Mouse (Mus musculus) lung, postnatal 0 days (tissue): ENCODE measurements around the gene Gbx1. TPM values are rescaled to one million over a fixed set of nuclear protein-coding genes. Genes with fewer than 3 reads are reported as not detected.

Source experiments
- ATAC-seq: fragments of 200-750 bp; cut with Nextera tagmentation; 2 replicates; pipeline ENCODE4 v1.8.0; 2017; ENCODE audit warnings: moderate library complexity
- DNase-seq: peaks from one replicate; pipeline ENCODE4 v3.0.0-alpha.2; 2016; ENCODE audit warnings: low spot score
- H3K27ac ChIP-seq: fragments of 300-500 bp; sonication (generic); 2 replicates; pipeline ENCODE4 v1.5.1; 2014; ENCODE audit warnings: antibody characterized with exemption, mild to moderate bottlenecking, low read length, mixed read lengths
- H3K27me3 ChIP-seq: fragments of 300-500 bp; sonication (generic); replicated peaks from 2 replicates; pipeline ENCODE4 v1.6.1; 2014; ENCODE audit warnings: low read length, mixed read lengths; ENCODE audit not compliant: insufficient read depth
- H3K36me3 ChIP-seq: fragments of 300-500 bp; sonication (generic); 2 replicates; pipeline ENCODE4 v1.6.1; 2014; ENCODE audit warnings: low read length, mixed read lengths; ENCODE audit not compliant: insufficient read depth
- H3K4me1 ChIP-seq: fragments of 300-500 bp; sonication (generic); 2 replicates; pipeline ENCODE4 v1.6.1; 2014; ENCODE audit warnings: antibody characterized with exemption, low read depth, low read length, mixed read lengths; ENCODE audit not compliant: insufficient read depth
- H3K4me2 ChIP-seq: fragments of 300-500 bp; sonication (generic); replicated peaks from 2 replicates; pipeline ENCODE4 v1.6.1; 2014; ENCODE audit warnings: low read depth, mild to moderate bottlenecking, low read length, moderate library complexity, mixed read lengths
- H3K4me3 ChIP-seq: fragments of 300-500 bp; sonication (generic); 2 replicates; pipeline ENCODE4 v1.5.1; 2014; ENCODE audit warnings: low read depth, low read length
- H3K9ac ChIP-seq: fragments of 300-500 bp; sonication (generic); replicated peaks from 2 replicates; pipeline ENCODE4 v1.6.1; 2014; ENCODE audit warnings: low read depth, mild to moderate bottlenecking
- H3K9me3 ChIP-seq: fragments of 300-500 bp; sonication (generic); 2 replicates; pipeline ENCODE4 v1.6.1; 2016; ENCODE audit warnings: low read length, mixed read lengths
- CTCF ChIP-seq: IDR thresholded peaks from 2 replicates; pipeline ENCODE4 v1.5.1; 2016; ENCODE audit warnings: antibody characterized with exemption, mild to moderate bottlenecking
- EP300 ChIP-seq: IDR thresholded peaks from 2 replicates; pipeline ENCODE4 v1.6.1; 2016; ENCODE audit warnings: antibody characterized with exemption, mild to moderate bottlenecking, control low read depth
- WGBS: fragments of 180-500 bp; shearing (Covaris S2); extraction: QIAGEN DNeasy Blood & Tissue Kit; methylation state at CpG from one replicate; pipeline ENCODE4 v1.1.7; 2014; 5-methylcytosine and 5-hydroxymethylcytosine counted together
- polyA plus RNA-seq: library from polyadenylated mRNA; unstranded; fragments of >200 nt; fragmentation: Nextera tagmentation; extraction: Ambion mirVana; gene quantifications from 2 replicates; pipeline ENCODE4 v1.2.1, GENCODE M21; 2015

Gene Gbx1
- polyA plus RNA-seq, 1 experiment from 2014 or later: 0.06 TPM

- H3K36me3 ChIP-seq: no peaks in the 10 kb centered on the region
- H3K4me3 ChIP-seq: no peak overlapping the region
- 8% methylated on average over 5 of the region's 5 CpGs for WGBS
- H3K27ac ChIP-seq: no peak overlapping the region
- TF ChIP-seq CTCF (peak; percentile 97), EP300 (no peak)
- DNase-seq: peak; percentile 83
- 0 out of 2 replicates have a peak, but pooled peaks have one; percentile 20 for ATAC-seq
- no peaks in the 10 kb centered on the region for H3K27me3 ChIP-seq
- no peak overlapping the region for H3K9ac ChIP-seq
- H3K9me3 ChIP-seq: no peaks in the 10 kb centered on the region
- no peak overlapping the region for H3K4me2 ChIP-seq
- H3K4me1 ChIP-seq: peaks cover 5% of the 10 kb centered on the region; the same call in 1 of the 2 replicates
Observed at GRCm38 (mm10) chr5:24470600-24470999, 56.4 kb downstream of the Gbx1 start.

- TF ChIP-seq EP300 (no peak), CTCF (no peak)
- no peak overlapping the region for H3K9ac ChIP-seq
Observed at GRCm38 (mm10) chr5:24466762-24467161, 60.2 kb downstream of the Gbx1 start.

GRCm38 (mm10) chr5:24455613-24456012 lies 71.4 kb downstream of the Gbx1 start:
- Histone ChIP-seq H3K4me3 (no peak overlapping the region), H3K4me2 (no peak overlapping the region), H3K36me3 (no peaks in the 10 kb centered on the region), H3K27me3 (no peaks in the 10 kb centered on the region), H3K9me3 (no peaks in the 10 kb centered on the region), H3K4me1 (peaks cover 15% of the 10 kb centered on the region), H3K9ac (no peak overlapping the region), H3K27ac (peak overlapping the region; percentile 59)
- 55% methylated on average over 7 of the region's 7 CpGs for WGBS
- ATAC-seq (no peak), DNase-seq (no peak)
- TF ChIP-seq CTCF (no peak), EP300 (0 out of 2 replicates have a peak, but pooled peaks have one; percentile 8)

More at GRCm38 (mm10) chr5:24466762-24467161, 60.2 kb downstream of the Gbx1 start:
- Histone ChIP-seq H3K27ac (no peak overlapping the region), H3K9me3 (no peaks in the 10 kb centered on the region), H3K4me2 (no peak overlapping the region), H3K27me3 (no peaks in the 10 kb centered on the region), H3K4me1 (no peaks in the 10 kb centered on the region), H3K4me3 (no peak overlapping the region), H3K36me3 (no peaks in the 10 kb centered on the region)
- ATAC-seq (no peak), DNase-seq (no peak)
- 52% methylated on average over 12 of the region's 12 CpGs for WGBS

GRCm38 (mm10) chr5:24455076-24455475 lies 71.9 kb downstream of the Gbx1 start:
- no peak overlapping the region for H3K9ac ChIP-seq
- H3K27me3 ChIP-seq: no peaks in the 10 kb centered on the region
- ATAC-seq (no peak), DNase-seq (peak; percentile 45)
- no peak overlapping the region for H3K4me3 ChIP-seq
- peak overlapping the region; percentile 59 for H3K27ac ChIP-seq
- 47% methylated on average over 3 of the region's 3 CpGs for WGBS
- H3K9me3 ChIP-seq: no peaks in the 10 kb centered on the region
- no peak overlapping the region for H3K4me2 ChIP-seq
- no peaks in the 10 kb centered on the region for H3K36me3 ChIP-seq
- TF ChIP-seq CTCF (no peak), EP300 (no peak)
- H3K4me1 ChIP-seq: peaks cover 15% of the 10 kb centered on the region

GRCm38 (mm10) chr5:24453985-24454303 lies 73.1 kb downstream of the Gbx1 start:
- no peaks in the 10 kb centered on the region for H3K27me3 ChIP-seq
- no peak overlapping the region; the same call in 1 of the 2 replicates for H3K4me2 ChIP-seq
- no peaks in the 10 kb centered on the region for H3K36me3 ChIP-seq
- 0 out of 2 replicates have a peak overlapping the region, but pooled peaks have one; percentile 70 for H3K9ac ChIP-seq
- ATAC-seq (no peak), DNase-seq (no peak)
- peaks cover 15% of the 10 kb centered on the region for H3K4me1 ChIP-seq
- H3K9me3 ChIP-seq: no peaks in the 10 kb centered on the region
- TF ChIP-seq EP300: no peak
- TF ChIP-seq CTCF: no peak
- 12% methylated on average over 2 of the region's 2 CpGs for WGBS
- no peak overlapping the region; the same call in 1 of the 2 replicates for H3K4me3 ChIP-seq
- 0 out of 2 replicates have a peak overlapping the region, but pooled peaks have one; percentile 20 for H3K27ac ChIP-seq

- DNase-seq: peak; percentile 17
- Histone ChIP-seq H3K36me3 (no peaks in the 10 kb centered on the region), H3K4me3 (peak overlapping the region; percentile 82), H3K4me1 (peaks cover 15% of the 10 kb centered on the region), H3K27ac (peak overlapping the region; percentile 20; the same call in 1 of the 2 replicates), H3K9ac (peak overlapping the region; percentile 70), H3K27me3 (no peaks in the 10 kb centered on the region), H3K9me3 (no peaks in the 10 kb centered on the region), H3K4me2 (peak overlapping the region; percentile 87)
- no peak for TF ChIP-seq CTCF
- no peak for TF ChIP-seq EP300
- 25% methylated on average over 5 of the region's 5 CpGs for WGBS
- ATAC-seq: no peak
Observed at GRCm38 (mm10) chr5:24453283-24453984, 73.6 kb downstream of the Gbx1 start.

Other genes starting within 250 kb of the Gbx1 start
- gene Kcnh2, start 175.6 kb downstream of the Gbx1 start, polyA plus RNA-seq: 5.0 and 5.8 TPM in 2 replicates
- 20.3 and 26.5 TPM in 2 replicates for gene Nos3, start 162.4 kb downstream of the Gbx1 start, polyA plus RNA-seq
- 0.54 and 0.94 TPM in 2 replicates for gene Atg9b, start 135.1 kb downstream of the Gbx1 start, polyA plus RNA-seq
- gene Abcb8, start 133.5 kb downstream of the Gbx1 start, polyA plus RNA-seq: 22.4 and 25.6 TPM in 2 replicates
- gene Asic3, start 113.8 kb downstream of the Gbx1 start, polyA plus RNA-seq: 0.07 and 0.29 TPM in 2 replicates
- gene Cdk5, start 103.7 kb downstream of the Gbx1 start, polyA plus RNA-seq: 31.1 and 31.6 TPM in 2 replicates
- 28.9 and 35.0 TPM in 2 replicates for gene Slc4a2, start 103.4 kb downstream of the Gbx1 start, polyA plus RNA-seq
- 58.4 and 65.1 TPM in 2 replicates for gene Fastk, start 81.9 kb downstream of the Gbx1 start, polyA plus RNA-seq
- gene Tmub1, start 79.3 kb downstream of the Gbx1 start, polyA plus RNA-seq: 16.6 and 17.7 TPM in 2 replicates
- gene Agap3, start 75.0 kb downstream of the Gbx1 start, polyA plus RNA-seq: 44.7 and 51.2 TPM in 2 replicates
- 0.21 and 0.29 TPM in 2 replicates for gene Asb10, start 13.8 kb upstream of the Gbx1 start, polyA plus RNA-seq
- not detected in 2 replicates for gene 4931409K22Rik, start 29.6 kb upstream of the Gbx1 start, polyA plus RNA-seq
- gene Abcf2, start 50.3 kb upstream of the Gbx1 start, polyA plus RNA-seq: 47.7 TPM in 2 replicates
- 18.3 and 22.5 TPM in 2 replicates for gene Chpf2, start 59.5 kb upstream of the Gbx1 start, polyA plus RNA-seq
- gene Smarcd3, start 97.2 kb upstream of the Gbx1 start, polyA plus RNA-seq: 8.0 and 12.1 TPM in 2 replicates
- gene Nub1, start 158.3 kb upstream of the Gbx1 start, polyA plus RNA-seq: 33.0 and 34.5 TPM in 2 replicates
- 11.0 and 12.5 TPM in 2 replicates for gene Wdr86, start 203.5 kb upstream of the Gbx1 start, polyA plus RNA-seq
- 5.8 TPM in 2 replicates for gene Crygn, start 230.8 kb upstream of the Gbx1 start, polyA plus RNA-seq